Mouse (Mus musculus): ENCODE data around the gene Clstn3. TPM values are rescaled to one million over a fixed set of nuclear protein-coding genes. Genes with fewer than 3 reads are reported as not detected.

Clstn3 gene
- polyA plus RNA-seq, 1 experiment, result 65.4 TPM

- TF ChIP-seq GATA1 (IDR thresholded peaks at IDR 0.05; ENCODE audit: low read length), result no peak
Observed at GRCm38 (mm10) chr6:124399738-124400137, 64.9 kb downstream of the Clstn3 start.

Other genes with a start within 250 kb of the Clstn3 start
- gene Vmn2r27, start 232.9 kb downstream of the Clstn3 start, polyA plus RNA-seq (2012), result not detected in 2 replicates
- gene Cd163, start 160.1 kb downstream of the Clstn3 start, polyA plus RNA-seq (2012), result not detected in 2 replicates
- gene Pex5, start 49.7 kb downstream of the Clstn3 start, polyA plus RNA-seq (2012), result 19.7 and 31.2 TPM in 2 replicates
- not detected in 2 replicates for gene C1rl, start 28.3 kb upstream of the Clstn3 start, polyA plus RNA-seq (2012)
- not detected in 2 replicates for gene C1ra, start 47.6 kb upstream of the Clstn3 start, polyA plus RNA-seq (2012)
- not detected in 2 replicates for gene C1s1, start 77.6 kb upstream of the Clstn3 start, polyA plus RNA-seq (2012)
- gene C1rb, start 105.5 kb upstream of the Clstn3 start, polyA plus RNA-seq (2012), result not detected in 2 replicates
- gene C1s2, start 171.3 kb upstream of the Clstn3 start, polyA plus RNA-seq (2012), result not detected in 2 replicates
- 144 and 152 TPM in 2 replicates for gene Lpcat3, start 198.2 kb upstream of the Clstn3 start, polyA plus RNA-seq (2012)
- 252 and 358 TPM in 2 replicates for gene Emg1, start 247.4 kb upstream of the Clstn3 start, polyA plus RNA-seq (2012)
- gene Phb2, start 247.5 kb upstream of the Clstn3 start, polyA plus RNA-seq (2012), result 491 and 631 TPM in 2 replicates